Mouse (Mus musculus) heart, embryonic 10.5 days (tissue): ENCODE measurements at regions not wholly inside any gene's neighbourhood (a gene's known extent, or its start where the extent isn't known, plus 50 kb on each side); places are given as distances from the start of the nearest gene placed in this dataset.
"Not testable (repeated sequence)": the region's sequence is repeated elsewhere in the genome, so short reads cannot be mapped to it uniquely, and the experiment has no call there.

Experiments used
- DNase-seq: peaks from one replicate; pipeline ENCODE4 v3.0.0-alpha.2; 2017; ENCODE audit warnings: low spot score
- H3K27ac ChIP-seq: fragments of 300-500 bp; sonication (generic); 2 replicates; pipeline ENCODE4 v1.5.1; 2016; ENCODE audit warnings: mild to moderate bottlenecking
- H3K27me3 ChIP-seq: fragments of 300-500 bp; sonication (generic); 2 replicates; pipeline ENCODE4 v1.6.1; 2016; ENCODE audit warnings: mild to moderate bottlenecking; ENCODE audit not compliant: poor library complexity, insufficient read depth, severe bottlenecking
- H3K36me3 ChIP-seq: fragments of 300-500 bp; sonication (generic); 2 replicates; pipeline ENCODE4 v1.6.1; 2016; ENCODE audit warnings: mild to moderate bottlenecking, moderate library complexity
- H3K4me1 ChIP-seq: fragments of 300-500 bp; sonication (generic); 2 replicates; pipeline ENCODE4 v1.6.1; 2016; ENCODE audit warnings: mild to moderate bottlenecking
- H3K4me3 ChIP-seq: fragments of 300-500 bp; sonication (generic); 2 replicates; pipeline ENCODE4 v1.5.1; 2016; ENCODE audit warnings: mild to moderate bottlenecking, moderate library complexity
- H3K9me3 ChIP-seq: fragments of 300-500 bp; sonication (generic); 2 replicates; pipeline ENCODE4 v1.6.1; 2016; ENCODE audit warnings: mild to moderate bottlenecking, moderate library complexity
- WGBS: fragments of 180-500 bp; shearing (Covaris S2); methylation state at CpG from one replicate; pipeline ENCODE4 v1.1.7; 2016; 5-methylcytosine and 5-hydroxymethylcytosine counted together

DNA sequence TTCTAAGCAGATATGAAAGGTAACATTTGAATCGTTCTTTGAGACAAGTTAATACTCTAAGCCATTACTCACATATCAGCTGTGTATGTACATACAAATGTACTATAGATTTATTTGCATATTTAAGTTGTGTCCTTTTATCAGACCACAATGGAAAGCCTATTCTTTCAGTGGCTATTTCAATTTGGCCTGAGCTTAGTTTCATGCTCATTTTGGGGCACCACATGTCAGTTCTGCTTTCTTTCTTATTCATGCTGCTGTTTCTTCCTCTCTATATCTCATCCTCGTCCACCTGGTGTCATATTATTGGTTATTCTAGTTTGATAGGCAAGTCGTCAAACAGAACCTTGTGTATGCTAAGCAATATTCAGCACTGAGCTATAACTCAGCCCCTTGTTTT lies 432.5 kb downstream of the Arl4a start:
- Histone ChIP-seq H3K36me3 (no peaks in the 10 kb centered on the region), H3K4me3 (no peak overlapping the region), H3K9me3 (no peaks in the 10 kb centered on the region), H3K27me3 (no peaks in the 10 kb centered on the region), H3K27ac (no peak overlapping the region), H3K4me1 (no peaks in the 10 kb centered on the region)
- WGBS, result 57% methylated on average over 3 of the region's 3 CpGs
- no peak for DNase-seq

DNA sequence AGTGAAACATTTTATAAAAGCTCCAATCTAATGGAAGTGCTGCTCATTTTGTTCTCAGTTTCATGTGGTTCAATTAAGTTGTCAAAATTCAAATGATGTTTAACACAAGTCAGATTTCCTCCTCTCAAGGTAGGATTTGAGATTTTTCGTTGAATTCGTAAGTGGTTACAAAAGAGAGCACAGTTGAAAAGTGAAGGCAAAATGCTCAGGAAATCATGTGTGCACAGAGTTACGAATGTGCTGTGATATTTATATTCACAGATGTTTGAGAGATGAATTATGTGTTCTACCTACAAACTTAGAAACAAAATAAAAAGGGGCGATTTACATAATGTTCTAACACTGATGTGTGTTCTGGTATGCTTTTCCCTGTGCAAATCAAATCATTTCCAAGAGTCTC lies 433.1 kb downstream of the Arl4a start:
- Histone ChIP-seq H3K27me3 (no peaks in the 10 kb centered on the region), H3K36me3 (no peaks in the 10 kb centered on the region), H3K9me3 (no peaks in the 10 kb centered on the region), H3K27ac (no peak overlapping the region), H3K4me3 (no peak overlapping the region), H3K4me1 (no peaks in the 10 kb centered on the region)
- WGBS, result 76% methylated on average over 4 of the region's 4 CpGs
- no peak for DNase-seq

DNA sequence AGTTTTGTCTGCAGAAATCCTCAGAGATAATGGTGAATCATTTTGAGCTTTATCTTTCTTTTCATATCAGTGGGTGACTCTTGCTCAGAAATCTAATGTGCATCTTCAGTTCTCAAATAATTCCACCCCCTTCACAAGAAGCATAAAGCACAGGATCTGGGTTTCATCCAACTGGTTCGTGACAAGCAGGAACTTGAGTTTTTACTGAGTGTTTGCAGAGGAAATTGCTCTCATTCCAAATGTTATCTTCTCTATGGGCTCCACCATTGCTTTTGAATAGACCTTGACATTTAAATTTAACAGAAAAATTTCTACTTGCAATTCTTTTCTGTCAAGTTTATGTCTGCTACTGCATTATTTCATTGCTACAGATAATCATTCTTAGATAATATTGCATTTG lies 443.1 kb downstream of the Arl4a start:
- H3K27ac ChIP-seq, result no peak overlapping the region
- WGBS, result 29% methylated on average over 1 of the region's 1 CpGs
- no peak overlapping the region for H3K4me3 ChIP-seq
- H3K9me3 ChIP-seq, result no peaks in the 10 kb centered on the region
- DNase-seq, result no peak
- no peaks in the 10 kb centered on the region for H3K36me3 ChIP-seq
- H3K27me3 ChIP-seq, result no peaks in the 10 kb centered on the region
- H3K4me1 ChIP-seq, result no peaks in the 10 kb centered on the region

DNA sequence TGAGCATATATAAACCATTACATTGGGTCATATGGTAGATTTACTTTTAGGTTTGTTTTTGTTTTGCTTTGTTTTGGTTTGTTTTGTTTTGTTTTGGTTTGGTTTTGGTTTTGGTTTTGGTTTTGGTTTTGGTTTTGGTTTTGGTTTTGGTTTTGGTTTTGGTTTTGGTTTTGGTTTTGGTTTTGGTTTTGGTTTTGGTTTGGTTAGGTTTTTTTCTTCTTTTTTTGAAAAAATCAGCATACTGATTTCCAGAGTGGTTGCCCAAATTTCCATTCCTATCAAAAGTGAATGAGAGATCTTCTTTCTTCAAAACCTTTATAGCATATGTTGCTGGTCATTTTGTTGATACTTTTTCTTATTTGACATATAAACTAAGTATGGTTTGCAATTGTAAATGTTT lies 444.0 kb downstream of the Arl4a start:
- DNase-seq, H3K27ac ChIP-seq, H3K4me1 ChIP-seq, H3K4me3 ChIP-seq, H3K9me3 ChIP-seq, H3K27me3 ChIP-seq, H3K36me3 ChIP-seq: not testable (repeated sequence)

GRCm38 (mm10) chr12:39587204-39587909 lies 450.5 kb downstream of the Arl4a start:
- no peaks in the 10 kb centered on the region for H3K9me3 ChIP-seq
- H3K36me3 ChIP-seq, result no peaks in the 10 kb centered on the region
- 59% methylated on average over 5 of the region's 5 CpGs for WGBS
- H3K27ac ChIP-seq, result no peak overlapping the region
- no peaks in the 10 kb centered on the region for H3K27me3 ChIP-seq
- no peak overlapping the region for H3K4me3 ChIP-seq
- DNase-seq, result no peak
- H3K4me1 ChIP-seq, result no peaks in the 10 kb centered on the region

DNA sequence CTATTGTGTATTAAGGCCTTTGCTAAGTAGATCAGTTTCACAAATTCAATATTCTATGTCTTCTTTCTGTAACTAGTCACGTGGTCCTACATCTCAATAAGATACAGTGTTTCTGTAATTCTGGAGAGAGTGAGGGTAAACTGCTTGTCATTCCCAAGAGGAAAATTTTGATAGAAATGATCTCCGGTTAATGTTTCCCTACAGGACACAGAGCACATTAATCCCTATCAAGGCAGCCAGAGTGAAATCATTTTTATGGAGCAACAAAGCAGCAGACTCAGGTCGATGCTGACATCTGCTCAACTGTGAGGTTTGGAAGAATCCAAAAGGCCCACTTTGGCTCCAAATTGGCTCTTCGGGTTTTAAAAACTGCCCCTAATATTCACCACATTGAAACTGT lies 451.7 kb downstream of the Arl4a start:
- H3K9me3 ChIP-seq, result no peaks in the 10 kb centered on the region
- H3K27ac ChIP-seq, result no peak overlapping the region
- no peak for DNase-seq
- WGBS, result 79% methylated on average over 4 of the region's 4 CpGs
- no peaks in the 10 kb centered on the region for H3K4me1 ChIP-seq
- no peak overlapping the region for H3K4me3 ChIP-seq
- H3K27me3 ChIP-seq, result no peaks in the 10 kb centered on the region
- H3K36me3 ChIP-seq, result no peaks in the 10 kb centered on the region

DNA sequence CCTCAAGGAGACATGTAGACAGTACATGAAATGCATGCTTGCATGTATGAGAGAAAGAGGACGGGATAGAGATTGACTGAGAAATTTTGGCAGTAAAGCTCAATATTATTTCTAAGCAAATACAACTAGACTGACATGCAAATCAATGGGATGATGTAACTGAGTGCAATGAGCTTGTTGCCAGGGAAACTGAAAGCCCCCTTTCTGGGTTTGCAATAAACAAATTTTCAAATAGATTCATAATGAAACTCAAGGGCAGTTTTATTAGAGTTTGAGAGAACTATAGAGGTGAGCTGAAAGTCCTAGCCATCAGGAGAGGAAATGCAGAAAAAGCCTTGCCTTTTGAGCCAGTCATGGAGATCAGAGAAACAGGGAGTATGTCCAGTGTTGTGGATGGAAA lies 460.2 kb downstream of the Arl4a start:
- Histone ChIP-seq H3K9me3 (no peaks in the 10 kb centered on the region), H3K4me3 (no peak overlapping the region), H3K27ac (no peak overlapping the region), H3K36me3 (no peaks in the 10 kb centered on the region), H3K27me3 (no peaks in the 10 kb centered on the region), H3K4me1 (no peaks in the 10 kb centered on the region)
- 66% methylated on average over 1 of the region's 1 CpGs for WGBS
- no peak for DNase-seq

DNA sequence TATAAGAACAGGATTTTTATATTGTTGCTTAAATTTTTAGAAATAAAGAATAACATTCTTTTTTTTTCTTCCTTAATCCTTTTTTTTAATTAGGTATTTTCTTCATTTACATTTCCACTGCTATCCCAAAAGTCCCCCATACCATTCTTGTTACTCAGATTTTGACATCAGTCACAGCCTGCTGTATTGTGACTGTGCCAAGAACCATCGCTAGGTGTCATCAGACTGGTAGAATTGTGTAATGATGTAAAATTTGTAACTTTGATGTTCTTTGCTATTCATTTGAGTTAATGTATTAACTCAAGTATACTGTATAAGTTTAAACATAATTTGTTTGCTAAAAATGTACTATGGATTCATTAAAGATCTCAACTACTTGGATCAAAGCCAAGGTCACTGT lies 465.0 kb downstream of the Arl4a start:
- Histone ChIP-seq H3K4me1 (no peaks in the 10 kb centered on the region), H3K4me3 (no peak overlapping the region), H3K27ac (no peak overlapping the region), H3K27me3 (no peaks in the 10 kb centered on the region), H3K36me3 (no peaks in the 10 kb centered on the region), H3K9me3 (no peaks in the 10 kb centered on the region)
- no peak for DNase-seq
- 67% methylated on average over 1 of the region's 1 CpGs for WGBS

GRCm38 (mm10) chr12:39572147-39572546 lies 465.7 kb downstream of the Arl4a start:
- Histone ChIP-seq H3K9me3 (no peaks in the 10 kb centered on the region), H3K4me3 (no peak overlapping the region), H3K27me3 (no peaks in the 10 kb centered on the region), H3K27ac (no peak overlapping the region), H3K36me3 (no peaks in the 10 kb centered on the region), H3K4me1 (no peaks in the 10 kb centered on the region)
- DNase-seq, result no peak
- 81% methylated on average over 1 of the region's 1 CpGs for WGBS

GRCm38 (mm10) chr12:39560734-39561446 lies 476.9 kb downstream of the Arl4a start:
- no peaks in the 10 kb centered on the region for H3K36me3 ChIP-seq
- no peaks in the 10 kb centered on the region for H3K9me3 ChIP-seq
- no peak overlapping the region for H3K4me3 ChIP-seq
- no peaks in the 10 kb centered on the region for H3K27me3 ChIP-seq
- WGBS, result 64% methylated on average over 4 of the region's 4 CpGs
- no peak overlapping the region for H3K27ac ChIP-seq
- DNase-seq, result no peak
- H3K4me1 ChIP-seq, result no peaks in the 10 kb centered on the region

GRCm38 (mm10) chr12:39558491-39558890 lies 479.3 kb downstream of the Arl4a start:
- DNase-seq, result no peak
- Histone ChIP-seq H3K36me3 (no peaks in the 10 kb centered on the region), H3K9me3 (no peaks in the 10 kb centered on the region), H3K27ac (no peak overlapping the region), H3K4me1 (no peaks in the 10 kb centered on the region), H3K27me3 (no peaks in the 10 kb centered on the region), H3K4me3 (no peak overlapping the region)
- WGBS, result 97% methylated on average over 3 of the region's 3 CpGs

DNA sequence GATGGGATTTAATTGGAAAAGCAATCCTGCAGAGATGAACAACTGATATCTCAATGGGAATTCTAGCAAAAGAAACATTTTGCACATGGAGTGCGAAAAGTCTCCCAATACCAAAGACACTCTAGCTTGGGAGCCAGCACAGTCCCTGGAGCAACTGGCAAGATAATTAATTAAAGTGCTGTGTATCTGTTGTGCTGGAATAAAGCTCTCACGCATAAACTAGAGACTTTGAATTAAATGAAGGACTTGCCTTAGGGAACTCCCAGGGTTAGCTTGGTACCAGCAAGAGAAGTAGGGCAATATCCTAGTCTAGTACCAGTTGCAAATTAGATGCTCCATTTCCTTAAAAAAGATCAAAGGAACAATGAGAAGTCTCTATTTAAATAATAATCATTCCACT lies 501.5 kb downstream of the Arl4a start:
- H3K27ac ChIP-seq, result no peak overlapping the region
- no peaks in the 10 kb centered on the region for H3K9me3 ChIP-seq
- 82% methylated on average over 2 of the region's 2 CpGs for WGBS
- no peaks in the 10 kb centered on the region for H3K36me3 ChIP-seq
- no peak for DNase-seq
- no peaks in the 10 kb centered on the region for H3K27me3 ChIP-seq
- H3K4me3 ChIP-seq, result no peak overlapping the region
- no peaks in the 10 kb centered on the region for H3K4me1 ChIP-seq

GRCm38 (mm10) chr12:39528121-39528520 lies 509.7 kb downstream of the Arl4a start:
- Histone ChIP-seq H3K27ac (no peak overlapping the region), H3K9me3 (no peaks in the 10 kb centered on the region), H3K36me3 (no peaks in the 10 kb centered on the region), H3K4me3 (no peak overlapping the region), H3K27me3 (no peaks in the 10 kb centered on the region), H3K4me1 (no peaks in the 10 kb centered on the region)
- WGBS, result 70% methylated on average over 4 of the region's 4 CpGs
- no peak for DNase-seq

DNA sequence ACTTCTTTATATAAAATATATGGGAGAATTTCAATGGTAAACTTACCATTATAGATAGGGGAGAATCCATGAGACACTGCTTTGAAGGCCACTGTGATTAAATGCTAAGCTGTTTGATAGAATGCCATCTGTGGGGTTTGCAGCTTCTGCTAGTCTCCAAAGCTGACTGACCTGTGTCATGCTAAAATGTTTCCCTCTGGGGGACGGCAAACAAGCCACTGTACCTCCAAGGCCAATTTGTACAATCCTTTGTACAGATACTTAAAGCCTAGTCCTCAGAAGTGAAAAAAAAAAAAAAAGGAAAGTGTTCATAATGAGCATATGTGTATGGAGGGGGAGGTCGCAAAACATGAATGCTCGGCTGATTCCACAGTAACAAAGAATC lies 510.6 kb downstream of the Arl4a start:
- Histone ChIP-seq H3K27me3 (no peaks in the 10 kb centered on the region), H3K4me3 (no peak overlapping the region), H3K4me1 (no peaks in the 10 kb centered on the region), H3K27ac (no peak overlapping the region), H3K9me3 (no peaks in the 10 kb centered on the region), H3K36me3 (no peaks in the 10 kb centered on the region)
- 79% methylated on average over 3 of the region's 3 CpGs for WGBS
- DNase-seq, result no peak
